In the genomic region with DNA sequence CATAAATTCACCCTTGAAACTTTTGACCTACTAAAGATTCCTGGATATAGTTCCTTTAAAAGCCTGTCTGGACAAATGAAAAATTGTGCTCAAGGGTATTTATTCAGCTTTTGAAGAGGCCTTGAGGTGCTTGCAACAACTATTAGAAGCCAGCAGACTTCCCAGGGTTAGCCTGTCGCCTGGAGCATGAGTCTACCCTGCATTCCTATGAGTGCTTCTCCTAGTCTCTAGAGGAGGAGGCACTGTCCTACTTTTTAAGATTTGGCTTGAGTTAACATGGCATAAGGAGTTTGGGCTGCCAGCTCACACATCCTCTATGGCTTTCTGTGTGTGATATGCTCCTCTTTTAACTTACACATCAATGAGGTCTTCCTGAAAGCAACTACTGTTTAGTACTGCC, we compare ENCODE assay signal across 27 mouse cellular contexts.
DNase-seq lines count a peak whose midpoint lies in the region; ATAC-seq and TF ChIP-seq lines count a peak whose summit lies in the region.
"Had no signal": no experiment of that assay in that cellular context is flagged by ENCODE, and none has a peak within 500 bp of the region (broad histone marks: within the 10 kb centered on the region; RNA-seq: fewer than 3 reads in every experiment).

No protein-coding gene starts in this region.

- H3K27ac ChIP-seq in forebrain, postnatal 0 days (ENCODE audit: low read depth, low read length) = no peak overlapping the region
- H3K27ac ChIP-seq in forebrain, embryonic 16.5 days (ENCODE audit: low read length) = no peak overlapping the region
- no peak overlapping the region for H3K27ac ChIP-seq in lung, embryonic 15.5 days
- no peak overlapping the region for H3K27ac ChIP-seq in kidney, embryonic 14.5 days (ENCODE audit: low read depth, low read length)
- H3K27ac ChIP-seq: embryonic facial prominence, embryonic 12.5 days; forebrain, embryonic 12.5 days; hindbrain, embryonic 12.5 days; kidney, embryonic 15.5 days; limb, embryonic 12.5 days; stomach, embryonic 15.5 days had no signal

- WGBS in forebrain, postnatal 0 days = 88% methylated on average over 1 of the region's 1 CpGs
- 79% methylated on average over 1 of the region's 1 CpGs for WGBS in forebrain, embryonic 16.5 days
- 52% methylated on average over 1 of the region's 1 CpGs for WGBS in lung, embryonic 15.5 days
- WGBS in lung, adult 2 months = 58% methylated on average over 1 of the region's 1 CpGs
- 62% methylated on average over 1 of the region's 1 CpGs for WGBS in kidney, embryonic 14.5 days

- H3K27me3 ChIP-seq in forebrain, postnatal 0 days (ENCODE audit: insufficient read depth, low read length) = no peaks in the 10 kb centered on the region
- no peaks in the 10 kb centered on the region for H3K27me3 ChIP-seq in forebrain, embryonic 16.5 days (replicated peaks; ENCODE audit: control insufficient read depth, insufficient read depth, low read length)
- H3K27me3 ChIP-seq in lung, embryonic 15.5 days = no peaks in the 10 kb centered on the region
- H3K27me3 ChIP-seq in kidney, embryonic 14.5 days (ENCODE audit: control insufficient read depth, insufficient read depth, low read length) = no peaks in the 10 kb centered on the region
- H3K27me3 ChIP-seq: embryonic facial prominence, embryonic 12.5 days; forebrain, embryonic 12.5 days; heart, embryonic 12.5 days; hindbrain, embryonic 12.5 days; kidney, embryonic 15.5 days; limb, embryonic 12.5 days; stomach, embryonic 15.5 days had no signal

- H3K4me2 ChIP-seq in forebrain, postnatal 0 days (ENCODE audit: low read depth) = no peak overlapping the region
- H3K4me2 ChIP-seq in forebrain, embryonic 16.5 days (ENCODE audit: low read length) = no peak overlapping the region
- no peak overlapping the region for H3K4me2 ChIP-seq in lung, embryonic 15.5 days
- no peak overlapping the region for H3K4me2 ChIP-seq in kidney, embryonic 14.5 days (replicated peaks; ENCODE audit: low read depth, low read length)
- H3K4me2 ChIP-seq: embryonic facial prominence, embryonic 12.5 days; forebrain, embryonic 12.5 days; heart, embryonic 12.5 days; hindbrain, embryonic 12.5 days; kidney, embryonic 15.5 days; limb, embryonic 12.5 days; liver, embryonic 11.5 days; midbrain, embryonic 11.5 days; stomach, embryonic 15.5 days had no signal

- no peaks in the 10 kb centered on the region for H3K9me3 ChIP-seq in forebrain, postnatal 0 days (ENCODE audit: low read length)
- no peaks in the 10 kb centered on the region for H3K9me3 ChIP-seq in forebrain, embryonic 16.5 days (ENCODE audit: control insufficient read depth, low read length)
- no peaks in the 10 kb centered on the region for H3K9me3 ChIP-seq in lung, embryonic 15.5 days
- no peaks in the 10 kb centered on the region for H3K9me3 ChIP-seq in kidney, embryonic 14.5 days (ENCODE audit: control insufficient read depth, low read length)
- H3K9me3 ChIP-seq: embryonic facial prominence, embryonic 12.5 days; forebrain, embryonic 12.5 days; hindbrain, embryonic 12.5 days; limb, embryonic 12.5 days; stomach, embryonic 15.5 days had no signal

- no peaks in the 10 kb centered on the region for H3K4me1 ChIP-seq in forebrain, postnatal 0 days (ENCODE audit: insufficient read depth)
- H3K4me1 ChIP-seq in forebrain, embryonic 16.5 days (replicated peaks; ENCODE audit: control insufficient read depth, insufficient read depth, low read length) = no peaks in the 10 kb centered on the region
- H3K4me1 ChIP-seq in lung, embryonic 15.5 days = 0 out of 2 replicates have a peak, but pooled peaks cover 5% of the 10 kb centered on the region
- no peaks in the 10 kb centered on the region for H3K4me1 ChIP-seq in lung, adult 2 months (ENCODE audit: control insufficient read depth, insufficient read depth, low read length)
- H3K4me1 ChIP-seq in kidney, embryonic 14.5 days (ENCODE audit: control insufficient read depth, insufficient read depth, low read length) = no peaks in the 10 kb centered on the region
- H3K4me1 ChIP-seq: embryonic facial prominence, embryonic 12.5 days; kidney, embryonic 15.5 days; limb, embryonic 12.5 days; stomach, embryonic 15.5 days had no signal

- TF ChIP-seq CTCF in forebrain, postnatal 0 days (IDR thresholded peaks at IDR 0.05; ENCODE audit: low read depth) = no peak
- no peak for TF ChIP-seq CTCF in lung, adult 2 months (IDR thresholded peaks at IDR 0.05; ENCODE audit: insufficient read depth, low read length)

- H3K36me3 ChIP-seq in forebrain, postnatal 0 days (ENCODE audit: insufficient read depth) = no peaks in the 10 kb centered on the region
- no peaks in the 10 kb centered on the region for H3K36me3 ChIP-seq in forebrain, embryonic 16.5 days (ENCODE audit: control insufficient read depth, insufficient read depth)
- no peaks in the 10 kb centered on the region for H3K36me3 ChIP-seq in lung, embryonic 15.5 days
- H3K36me3 ChIP-seq in kidney, embryonic 14.5 days (ENCODE audit: control insufficient read depth, insufficient read depth, low read length) = no peaks in the 10 kb centered on the region
- H3K36me3 ChIP-seq: embryonic facial prominence, embryonic 12.5 days; forebrain, embryonic 12.5 days; heart, embryonic 12.5 days; hindbrain, embryonic 12.5 days; kidney, embryonic 15.5 days; limb, embryonic 12.5 days; stomach, embryonic 15.5 days had no signal

- intact Hi-C loops in left cerebral cortex, postnatal 36 days (cut with DNase I) = no loop called here

- TF ChIP-seq POLR2A in lung, adult 2 months (IDR thresholded peaks at IDR 0.05; ENCODE audit: borderline replicate concordance, extremely low read depth, low read depth, low read length) = no peak

- no peak overlapping the region for H3K4me3 ChIP-seq in forebrain, postnatal 0 days (ENCODE audit: low read depth, low read length)
- no peak overlapping the region for H3K4me3 ChIP-seq in forebrain, embryonic 16.5 days (replicated peaks; ENCODE audit: low read length)
- H3K4me3 ChIP-seq in lung, embryonic 15.5 days = no peak overlapping the region
- H3K4me3 ChIP-seq in lung, adult 2 months (replicated peaks; ENCODE audit: extremely low read depth, low read depth, low read length) = no peak overlapping the region
- H3K4me3 ChIP-seq in kidney, embryonic 14.5 days (ENCODE audit: low read length) = no peak overlapping the region
- H3K4me3 ChIP-seq: embryonic facial prominence, embryonic 12.5 days; forebrain, embryonic 12.5 days; heart, embryonic 12.5 days; hindbrain, embryonic 12.5 days; kidney, embryonic 15.5 days; limb, embryonic 12.5 days; stomach, embryonic 15.5 days had no signal

- no peak overlapping the region for H3K9ac ChIP-seq in forebrain, postnatal 0 days
- H3K9ac ChIP-seq in forebrain, embryonic 16.5 days (replicated peaks; ENCODE audit: low read depth, low read length) = no peak overlapping the region
- no peak overlapping the region for H3K9ac ChIP-seq in lung, embryonic 15.5 days
- no peak overlapping the region for H3K9ac ChIP-seq in kidney, embryonic 14.5 days (ENCODE audit: low read depth, low read length)
- H3K9ac ChIP-seq: embryonic facial prominence, embryonic 12.5 days; forebrain, embryonic 12.5 days; heart, embryonic 12.5 days; hindbrain, embryonic 12.5 days; kidney, embryonic 15.5 days; limb, embryonic 12.5 days; liver, postnatal 0 days; stomach, embryonic 15.5 days had no signal

- ATAC-seq in forebrain, postnatal 0 days = peak; percentile 60; the same call in 1 of the 2 replicates
- no peak for ATAC-seq in forebrain, embryonic 16.5 days
- ATAC-seq in lung, embryonic 15.5 days (ENCODE audit: borderline replicate concordance, extremely low read depth, low FRiP score, low TSS enrichment) = peak; percentile 49; the same call in 1 of the 2 replicates
- ATAC-seq in kidney, embryonic 14.5 days (ENCODE audit: low FRiP score, low TSS enrichment) = no peak
- ATAC-seq: activated CD4-positive, CD25-positive, alpha-beta regulatory T cell, adult 4 months; intestine, postnatal 0 days; liver, postnatal 0 days had no signal

- peak; percentile 23 for DNase-seq in adrenal gland, adult 2 months
- DNase-seq in adrenal gland, postnatal 25 days = no peak
- DNase-seq in forebrain, postnatal 0 days = no peak
- DNase-seq in lung, adult 2 months = no peak
- peak; percentile 15 to 17 for DNase-seq in left cerebral cortex, postnatal 36 days (ENCODE audit: low spot score in 2 of 2)
- DNase-seq: gastrocnemius, postnatal 25 days; heart, adult 18-20 months; heart, postnatal 10 days; kidney, postnatal 36 days; layer of hippocampus, postnatal 36 days; liver, postnatal 0 days; thymus, adult 18-20 months; thymus, postnatal 36 days had no signal

Comparison
In these comparisons a context has a peak if more than half of its experiments do, and no peak if none do; other contexts are left out.
1. DNase-seq: peak in adrenal gland, adult 2 months (single experiment) and left cerebral cortex, postnatal 36 days (2 of 2); none in adrenal gland, postnatal 25 days (single experiment), forebrain, postnatal 0 days (single experiment) and lung, adult 2 months (single experiment).
2. ATAC-seq: peak in forebrain, postnatal 0 days (single experiment) and lung, embryonic 15.5 days (single experiment); none in forebrain, embryonic 16.5 days (single experiment) and kidney, embryonic 14.5 days (single experiment).